Mouse (Mus musculus) right cerebral cortex, postnatal 4 days (tissue): Measurements from ENCODE around the gene Ovol3.
"Not testable (repeated sequence)": the region's sequence is repeated elsewhere in the genome, so short reads cannot be mapped to it uniquely, and the experiment has no call there.

Source experiments
- DNase-seq: peaks from one replicate; pipeline ENCODE4 v3.0.0-alpha.2; 2022

Gene Ovol3

DNA sequence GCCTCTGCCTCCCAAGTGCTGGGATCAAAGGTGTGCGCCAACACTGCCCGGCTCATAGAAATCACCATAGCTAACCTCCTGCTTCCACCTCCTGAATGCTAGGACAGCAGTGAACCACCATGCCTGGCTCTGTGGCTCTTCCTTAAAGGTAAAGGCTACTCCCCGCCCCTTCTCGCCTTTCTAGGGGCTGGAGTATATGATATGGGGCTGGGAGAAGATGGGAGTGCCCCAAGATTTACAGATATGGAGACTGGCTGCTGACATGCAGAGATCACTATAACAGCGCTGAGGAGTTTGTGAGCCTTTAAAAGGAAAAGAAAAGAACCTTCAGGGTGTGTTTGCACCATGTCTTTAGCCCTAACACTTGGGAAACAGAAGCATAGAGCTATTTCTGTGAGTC is 13.3 kb downstream of the Ovol3 start:
- DNase-seq, result no peak

DNA sequence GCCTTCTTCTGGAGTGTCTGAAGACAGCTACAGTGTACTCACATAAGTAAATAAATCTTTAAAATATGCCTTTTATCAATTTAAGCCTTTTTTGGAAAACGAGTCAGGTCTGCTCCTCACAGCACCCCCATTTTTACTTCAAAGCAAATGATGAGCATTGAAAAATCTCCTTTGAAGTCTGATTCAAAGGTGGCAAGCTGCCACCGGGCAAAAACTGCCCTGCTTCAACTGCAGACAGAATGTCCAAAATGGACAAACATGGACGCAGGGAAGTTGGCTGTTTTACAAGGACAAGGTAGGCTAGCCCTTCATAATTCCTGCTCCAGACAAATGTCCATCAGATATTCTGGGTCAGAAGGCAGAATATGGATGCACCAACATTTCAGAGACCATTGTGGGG is 14.1 kb downstream of the Ovol3 start:
- no peak for DNase-seq

DNA sequence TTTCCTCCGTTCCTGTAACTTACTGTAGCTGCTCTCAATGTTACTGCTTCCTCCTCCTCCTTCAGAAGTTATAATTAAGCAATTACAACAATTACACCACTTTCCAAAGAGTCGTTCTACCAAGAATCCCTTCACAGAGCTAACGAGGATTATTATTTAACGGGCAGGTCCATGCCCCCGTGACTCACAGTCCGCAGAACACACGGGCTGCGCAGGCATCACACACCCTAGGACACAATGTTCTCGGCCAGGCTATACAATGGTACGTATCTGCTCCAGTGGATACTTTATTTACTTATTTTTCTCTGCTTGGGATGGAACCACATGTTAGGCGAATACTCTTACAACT is 15.5 kb downstream of the Ovol3 start:
- no peak for DNase-seq

GRCm38 (mm10) chr7:30219293-30220007 is 16.1 kb downstream of the Ovol3 start:
- peak; percentile 46 for DNase-seq

- DNase-seq, result no peak
Measured at GRCm38 (mm10) chr7:30217277-30217676, 18.2 kb downstream of the Ovol3 start.

DNA sequence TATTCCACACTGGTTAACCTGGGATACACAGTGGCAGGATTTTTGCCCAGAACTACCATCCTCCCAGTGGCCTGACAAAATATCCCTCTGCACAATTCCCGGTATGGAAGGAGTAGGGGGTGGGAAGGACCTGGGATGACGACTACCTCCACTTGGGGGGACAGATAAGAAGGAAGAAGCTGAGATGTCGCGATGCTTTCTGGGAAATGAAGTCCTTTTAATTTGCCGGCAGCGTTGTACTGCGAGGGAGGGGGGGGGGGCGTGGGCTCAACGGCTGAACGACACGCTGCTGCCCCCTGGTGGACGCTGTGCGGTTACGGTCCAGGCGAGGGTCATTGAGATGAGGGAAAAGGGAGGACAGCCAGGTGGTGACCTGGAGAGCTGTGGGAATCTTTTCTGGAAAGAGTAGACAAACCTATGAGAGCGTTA is 18.8 kb downstream of the Ovol3 start:
- DNase-seq, result peak; percentile 90

GRCm38 (mm10) chr7:30215875-30216274 is 19.6 kb downstream of the Ovol3 start:
- DNase-seq, result no peak

- no peak for DNase-seq
Measured at GRCm38 (mm10) chr7:30213881-30214280, 21.6 kb downstream of the Ovol3 start.

DNA sequence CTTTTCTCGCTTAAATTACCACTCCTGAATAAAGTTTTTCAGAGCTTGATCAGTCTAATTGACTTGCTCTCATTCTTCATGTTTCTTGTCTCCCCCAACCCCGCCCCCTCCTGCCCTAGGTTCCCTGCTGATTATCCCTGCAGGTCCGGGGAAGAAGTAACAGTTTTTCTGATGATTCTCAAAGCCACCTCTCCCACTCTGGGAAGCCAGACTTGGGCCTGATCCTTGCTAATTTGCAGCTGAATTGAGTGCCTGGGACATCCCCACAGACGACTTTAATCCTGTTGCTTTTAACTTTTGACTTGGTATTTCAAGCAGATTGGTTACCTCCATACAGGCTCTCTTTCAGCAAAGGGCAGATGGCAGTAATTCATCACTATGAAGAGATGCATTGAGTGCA is 24.5 kb downstream of the Ovol3 start:
- DNase-seq, result no peak

DNA sequence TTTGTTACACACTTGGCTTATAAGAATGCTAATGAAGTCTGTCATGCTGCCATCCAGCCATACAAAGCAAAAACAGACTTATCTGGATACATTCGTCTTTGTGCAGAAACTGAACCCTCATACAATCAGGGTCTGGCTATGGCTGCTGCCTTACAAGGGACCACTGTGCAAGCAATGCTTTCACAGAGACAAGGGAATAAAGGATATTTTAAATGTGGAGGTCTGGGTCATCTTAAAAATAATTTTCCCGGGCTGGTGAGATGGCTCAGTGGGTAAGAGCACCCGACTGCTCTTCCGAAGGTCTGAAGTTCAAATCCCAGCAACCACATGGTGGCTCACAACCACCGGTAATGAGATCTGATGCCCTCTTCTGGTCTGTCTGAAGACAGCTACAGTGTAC is 29.2 kb downstream of the Ovol3 start:
- not testable (repeated sequence) for DNase-seq

GRCm38 (mm10) chr7:30205383-30205782 is 30.1 kb downstream of the Ovol3 start:
- peak; percentile 54 for DNase-seq

- no peak for DNase-seq
Measured at GRCm38 (mm10) chr7:30204380-30204779, 31.1 kb downstream of the Ovol3 start.

DNA sequence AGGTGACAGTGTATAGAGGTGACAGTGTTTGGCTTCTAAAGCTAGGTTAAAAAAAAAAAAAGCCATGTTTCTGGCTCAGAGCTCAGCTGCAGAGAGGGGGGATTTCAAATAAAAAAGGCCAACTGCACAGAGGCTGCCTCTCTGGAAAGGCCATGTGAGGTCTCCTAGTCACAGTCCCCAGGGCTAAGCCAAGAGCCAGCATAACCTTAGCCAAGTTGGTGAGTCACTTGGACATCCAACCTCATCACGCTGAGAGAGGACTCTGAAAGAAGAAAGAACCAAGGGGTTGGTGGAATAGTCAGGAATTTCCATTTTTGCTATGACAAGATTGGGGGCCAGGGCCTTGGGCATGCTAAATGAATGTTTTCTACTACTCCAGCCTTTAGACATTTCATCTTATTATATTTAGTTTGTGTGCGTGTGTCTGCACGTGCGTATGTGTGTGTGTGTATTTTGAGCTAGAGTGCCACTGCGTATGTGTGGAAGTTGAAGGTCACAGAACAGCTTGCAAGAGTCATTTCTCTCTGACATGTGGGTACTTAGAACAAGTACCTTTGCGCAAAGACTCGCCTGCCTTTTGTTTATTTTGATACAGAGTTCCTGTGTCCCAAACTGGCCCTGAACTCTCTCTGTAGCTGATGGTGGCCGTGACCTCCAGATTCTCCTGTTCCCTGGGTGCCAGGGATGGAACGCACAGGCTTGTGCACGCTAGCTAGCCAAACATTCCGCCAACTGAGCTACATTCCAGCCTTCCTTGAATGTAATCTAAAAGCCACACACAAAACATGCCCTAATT is 32.4 kb downstream of the Ovol3 start:
- DNase-seq, result no peak

- not testable (repeated sequence) for DNase-seq
Measured at GRCm38 (mm10) chr7:30200661-30201060, 34.9 kb downstream of the Ovol3 start.

DNA sequence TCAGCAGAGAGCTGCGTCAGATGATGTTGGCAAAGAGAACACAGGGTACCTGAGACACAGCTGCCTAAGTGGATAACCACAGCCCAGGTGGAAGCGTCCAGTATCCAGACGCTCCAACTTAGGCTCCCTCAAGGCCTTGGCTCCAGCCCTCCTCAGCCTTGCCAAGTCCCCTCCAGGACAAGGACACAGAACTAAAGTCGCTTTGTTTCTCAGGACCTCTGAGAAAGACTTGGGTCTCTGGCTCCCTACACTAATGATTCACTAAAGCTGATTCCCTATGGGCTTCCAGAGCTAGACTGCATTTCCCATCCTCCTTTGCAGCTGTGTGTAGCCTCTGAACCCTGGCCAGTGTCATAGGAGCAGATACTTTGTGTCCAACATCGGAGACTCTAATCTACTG is 35.3 kb downstream of the Ovol3 start:
- DNase-seq, result no peak

- DNase-seq, result no peak
Measured at GRCm38 (mm10) chr7:30199498-30200139, 35.9 kb downstream of the Ovol3 start.

DNA sequence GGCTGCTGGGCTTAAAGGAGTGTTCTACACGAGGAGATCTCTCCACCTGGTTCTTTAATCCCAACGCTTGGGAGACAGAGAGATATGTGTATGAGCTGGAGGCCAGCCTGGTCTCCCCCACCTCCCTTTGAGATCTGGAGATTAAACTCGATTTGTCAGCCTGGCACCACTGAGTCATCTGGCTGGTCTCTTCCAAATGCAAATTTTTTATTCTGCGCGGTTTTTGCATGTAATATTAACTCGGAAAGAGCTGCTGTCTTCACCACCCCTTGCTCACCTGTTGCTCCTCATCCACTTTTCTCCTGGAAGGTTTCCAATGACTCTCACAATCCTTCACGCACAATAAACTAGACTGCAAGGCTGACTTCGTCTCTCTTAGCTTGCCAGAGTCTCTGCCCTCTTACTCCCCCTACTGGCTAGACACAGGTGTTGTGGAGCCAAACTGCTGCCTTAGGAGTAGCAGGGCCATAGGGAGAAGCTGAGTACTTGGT is 37.0 kb downstream of the Ovol3 start, which contains the start of gene Capns1:
Capns1 (minus strand) TSS at position 331 of the 491 bp plus-strand sequence.
- peak; percentile 40 for DNase-seq

DNA sequence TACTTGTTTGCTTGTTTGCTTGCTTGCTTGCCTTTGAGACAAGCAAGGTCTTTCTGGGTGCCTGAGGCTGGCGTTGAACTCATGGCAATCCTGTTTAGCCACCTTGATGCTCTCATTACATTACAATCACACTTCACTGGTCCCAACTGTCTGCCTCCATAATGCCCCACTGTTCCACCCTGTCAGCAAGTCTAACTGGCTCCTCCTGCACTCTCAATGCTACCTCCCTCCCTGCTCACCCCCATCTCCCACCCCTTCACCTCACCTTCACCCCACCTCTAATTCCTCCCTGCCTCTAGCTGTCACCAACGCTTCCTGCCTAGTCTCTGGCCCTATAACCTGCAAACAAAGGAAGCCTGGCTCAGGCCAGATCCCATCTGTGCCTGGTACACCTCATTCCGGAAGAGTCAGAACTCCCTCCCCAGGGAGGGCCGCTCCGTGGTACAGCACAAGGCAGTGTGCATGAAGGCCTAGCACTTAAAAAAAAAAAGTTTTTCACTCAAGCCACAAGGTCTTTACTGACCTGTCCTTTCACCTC is 37.9 kb downstream of the Ovol3 start:
- no peak for DNase-seq

- no peak for DNase-seq
Measured at GRCm38 (mm10) chr7:30196171-30196570, 39.4 kb downstream of the Ovol3 start.

DNA sequence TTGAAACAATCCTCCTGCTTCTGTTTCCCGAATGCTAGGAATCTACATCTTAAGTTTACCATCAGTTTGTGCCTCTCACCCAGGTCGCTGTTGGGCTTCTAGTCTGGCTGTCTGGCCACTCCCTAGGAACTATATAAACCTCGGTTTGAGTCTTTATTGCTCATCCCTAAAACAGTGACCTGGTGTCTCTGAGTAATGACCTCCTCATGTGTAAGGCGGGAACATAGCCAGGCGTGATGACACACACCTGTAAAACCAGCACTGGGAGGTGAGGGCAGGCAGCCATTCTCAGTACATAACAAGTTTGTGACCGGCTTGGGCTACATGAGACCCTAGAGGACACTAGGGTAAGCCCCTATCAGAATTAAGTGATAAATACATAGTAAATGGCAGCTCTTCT is 40.1 kb downstream of the Ovol3 start:
- DNase-seq, result no peak

DNA sequence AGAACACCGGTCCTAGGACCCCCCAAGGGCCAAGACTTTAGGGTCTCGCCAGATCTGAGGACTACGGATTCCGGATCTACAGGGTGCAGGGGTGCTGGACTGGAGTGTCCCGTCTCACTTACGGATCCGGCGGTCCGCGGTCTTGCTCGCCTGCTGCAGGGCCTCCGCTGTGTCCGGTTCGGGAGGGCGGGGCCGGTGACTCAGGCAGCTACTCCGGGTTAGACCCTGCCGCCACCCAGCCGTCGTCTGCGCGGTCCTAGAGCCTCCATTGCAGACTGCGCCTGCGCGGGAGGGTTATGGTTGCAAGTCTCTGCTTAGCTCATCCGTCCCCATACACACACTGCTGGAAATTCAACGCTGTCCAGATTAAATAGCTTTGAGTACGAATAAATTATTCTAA is 40.6 kb downstream of the Ovol3 start:
- DNase-seq, result peak; percentile 97

GRCm38 (mm10) chr7:30194101-30194831 is 41.3 kb downstream of the Ovol3 start:
- DNase-seq, result peak; percentile 67
